Mouse (Mus musculus) cerebellum, adult 11-12 months (tissue): ENCODE results near the gene Sirt3.
A peak's percentile ranks its signal among the peaks of the same experiment; 100 is the strongest.

Experiments
- DNase-seq: peaks from one replicate; pipeline ENCODE4 v3.0.0; 2022

Sirt3 gene

GRCm38 (mm10) chr7:140847755-140848580, 34.1 kb downstream of the Sirt3 start, which contains the start of gene Odf3:
TSS of gene Odf3 (plus strand) at chr7:140847805.
- no peak for DNase-seq

- DNase-seq, result no peak
Measured at GRCm38 (mm10) chr7:140846676-140847075, 35.4 kb downstream of the Sirt3 start.

- DNase-seq, result no peak
Measured at GRCm38 (mm10) chr7:140845683-140846082, 36.4 kb downstream of the Sirt3 start.

- peak; percentile 75 for DNase-seq
Measured at GRCm38 (mm10) chr7:140844905-140845665, 37.0 kb downstream of the Sirt3 start, which contains the start of gene Scgb1c1. TSS of gene Scgb1c1 (plus strand) at chr7:140845547.

GRCm38 (mm10) chr7:140843806-140844205, 38.3 kb downstream of the Sirt3 start:
- DNase-seq, result no peak

GRCm38 (mm10) chr7:140840750-140841735, 41.1 kb downstream of the Sirt3 start:
- DNase-seq, result no peak

- no peak for DNase-seq
Measured at GRCm38 (mm10) chr7:140839556-140839955, 42.6 kb downstream of the Sirt3 start.

- no peak for DNase-seq
Measured at GRCm38 (mm10) chr7:140836243-140837115, 45.6 kb downstream of the Sirt3 start.

- DNase-seq, result no peak
Measured at GRCm38 (mm10) chr7:140835758-140836087, 46.4 kb downstream of the Sirt3 start.

GRCm38 (mm10) chr7:140834968-140835757, 46.9 kb downstream of the Sirt3 start, which contains the start of gene Urah:
TSS of gene Urah (plus strand) at chr7:140835018.
- DNase-seq, result no peak

- DNase-seq, result no peak
Measured at GRCm38 (mm10) chr7:140833341-140833740, 48.8 kb downstream of the Sirt3 start.

- no peak for DNase-seq
Measured at GRCm38 (mm10) chr7:140831447-140831846, 50.7 kb downstream of the Sirt3 start.

- peak; percentile 85 for DNase-seq
Measured at GRCm38 (mm10) chr7:140828171-140828881, 53.8 kb downstream of the Sirt3 start.

- no peak for DNase-seq
Measured at GRCm38 (mm10) chr7:140822731-140823130, 59.4 kb downstream of the Sirt3 start.

GRCm38 (mm10) chr7:140821653-140822329, 60.3 kb downstream of the Sirt3 start, which contains the start of gene Zfp941:
TSS of gene Zfp941 (minus strand) at chr7:140822178.
- peak; percentile 86 for DNase-seq

GRCm38 (mm10) chr7:140821305-140821652, 60.8 kb downstream of the Sirt3 start:
- peak; percentile 45 for DNase-seq

- DNase-seq, result no peak
Measured at GRCm38 (mm10) chr7:140820173-140820572, 61.9 kb downstream of the Sirt3 start.
